Mouse (Mus musculus) embryonic facial prominence, embryonic 10.5 days (tissue): ENCODE results near the gene Padi6. TPM values are rescaled to one million over a fixed set of nuclear protein-coding genes. Genes with fewer than 3 reads are reported as not detected.

Experiments
- DNase-seq: peaks from one replicate; pipeline ENCODE4 v3.0.0-alpha.2; 2017; ENCODE audit warnings: low spot score
- H3K27ac ChIP-seq: fragments of 300-500 bp; sonication (generic); replicated peaks from 2 replicates; pipeline ENCODE4 v1.5.1; 2016; ENCODE audit warnings: mild to moderate bottlenecking
- H3K27me3 ChIP-seq: fragments of 300-500 bp; sonication (generic); replicated peaks from 2 replicates; pipeline ENCODE4 v1.6.1; 2016; ENCODE audit warnings: low read depth, mild to moderate bottlenecking; ENCODE audit not compliant: poor library complexity, severe bottlenecking
- H3K36me3 ChIP-seq: fragments of 300-500 bp; sonication (generic); replicated peaks from 2 replicates; pipeline ENCODE4 v1.6.1; 2016; ENCODE audit warnings: mild to moderate bottlenecking, moderate library complexity
- H3K4me1 ChIP-seq: fragments of 300-500 bp; sonication (generic); 2 replicates; pipeline ENCODE4 v1.6.1; 2016
- H3K4me3 ChIP-seq: fragments of 300-500 bp; sonication (generic); 2 replicates; pipeline ENCODE4 v1.5.1; 2016; ENCODE audit warnings: mild to moderate bottlenecking, moderate library complexity
- H3K9me3 ChIP-seq: fragments of 300-500 bp; sonication (generic); 2 replicates; pipeline ENCODE4 v1.6.1; 2016; ENCODE audit warnings: mild to moderate bottlenecking
- WGBS: fragments of 180-500 bp; shearing (Covaris S2); methylation state at CpG from one replicate; pipeline ENCODE4 v1.1.7; 2016; 5-methylcytosine and 5-hydroxymethylcytosine counted together
- polyA plus RNA-seq: library from polyadenylated mRNA; unstranded; fragments of >200 nt; fragmentation: Nextera tagmentation; extraction: Ambion mirVana; gene quantifications from 2 replicates; pipeline ENCODE4 v1.2.1, GENCODE M21; 2016

The Padi6 gene
- polyA plus RNA-seq, 1 experiment from 2014 or later, result not detected

GRCm38 (mm10) chr4:140743086-140743485 is 643 bp upstream of the Padi6 start:
- DNase-seq, result peak; percentile 32
- Histone ChIP-seq H3K4me3 (no peak overlapping the region), H3K36me3 (no peaks in the 10 kb centered on the region), H3K4me1 (peaks cover 27% of the 10 kb centered on the region), H3K27me3 (peaks cover 12% of the 10 kb centered on the region), H3K27ac (no peak overlapping the region), H3K9me3 (no peaks in the 10 kb centered on the region)
- 54% methylated on average over 4 of the region's 4 CpGs for WGBS

GRCm38 (mm10) chr4:140741401-140741800 is 1.0 kb downstream of the Padi6 start:
- Histone ChIP-seq H3K9me3 (no peaks in the 10 kb centered on the region), H3K36me3 (no peaks in the 10 kb centered on the region), H3K4me3 (no peak overlapping the region), H3K27ac (no peak overlapping the region), H3K27me3 (no peaks in the 10 kb centered on the region), H3K4me1 (peaks cover 15% of the 10 kb centered on the region)
- 91% methylated on average over 6 of the region's 6 CpGs for WGBS
- no peak for DNase-seq

DNA sequence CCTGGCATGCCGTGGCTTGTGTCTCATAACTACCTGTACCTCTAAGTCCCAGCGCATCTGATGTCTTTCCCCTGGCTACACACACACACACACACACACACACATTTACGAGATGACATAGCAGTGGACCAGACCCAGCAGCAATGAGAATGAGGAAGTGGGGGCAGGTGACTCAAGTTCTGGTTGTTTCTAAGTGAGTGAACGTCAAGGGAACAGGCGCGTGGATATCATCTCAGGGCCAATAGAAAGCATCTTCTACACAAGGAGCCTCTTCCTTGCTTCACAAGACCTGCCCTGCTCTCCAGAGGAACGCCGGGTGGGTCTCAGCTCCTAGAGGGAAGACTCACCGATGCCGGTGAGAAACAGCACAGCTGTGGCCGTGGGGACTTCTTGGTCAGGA is 1.8 kb downstream of the Padi6 start:
- no peak overlapping the region for H3K4me3 ChIP-seq

GRCm38 (mm10) chr4:140732871-140733270 is 9.6 kb downstream of the Padi6 start:
- Histone ChIP-seq H3K27ac (no peak overlapping the region), H3K9me3 (no peaks in the 10 kb centered on the region), H3K36me3 (peaks cover under 1% of the 10 kb centered on the region; the same call in 1 of the 2 replicates), H3K4me1 (no peaks in the 10 kb centered on the region), H3K4me3 (no peak overlapping the region), H3K27me3 (no peaks in the 10 kb centered on the region)
- 75% methylated on average over 7 of the region's 7 CpGs for WGBS
- no peak for DNase-seq

More for the DNA sequence above, 1.8 kb downstream of the Padi6 start:
- H3K9me3 ChIP-seq, result no peaks in the 10 kb centered on the region
- H3K4me1 ChIP-seq, result peaks cover 15% of the 10 kb centered on the region
- 90% methylated on average over 11 of the region's 11 CpGs for WGBS
- H3K27me3 ChIP-seq, result no peaks in the 10 kb centered on the region
- no peak overlapping the region for H3K27ac ChIP-seq
- no peak for DNase-seq
- H3K36me3 ChIP-seq, result no peaks in the 10 kb centered on the region

DNA sequence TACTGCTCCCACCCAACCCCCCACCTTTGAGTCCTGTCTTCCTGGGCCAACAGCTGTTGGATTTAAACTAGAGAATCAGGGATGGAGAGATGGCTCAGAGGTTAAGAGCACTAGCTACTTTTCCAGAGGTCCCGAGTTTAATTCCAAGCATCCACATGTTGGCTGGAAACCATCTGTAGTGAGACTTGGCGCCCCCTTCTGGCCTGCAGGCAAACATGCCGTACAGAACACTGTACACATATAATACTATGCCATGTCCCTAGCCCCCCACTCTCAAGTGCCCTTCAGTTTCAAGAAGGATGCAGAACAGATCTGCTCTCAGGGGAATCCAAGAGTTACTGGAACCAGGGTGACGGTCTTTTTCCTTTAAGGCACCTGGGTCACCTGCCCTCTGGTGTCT is 10.8 kb downstream of the Padi6 start:
- 84% methylated on average over 4 of the region's 4 CpGs for WGBS
- DNase-seq, result no peak
- Histone ChIP-seq H3K27me3 (no peaks in the 10 kb centered on the region), H3K27ac (no peak overlapping the region), H3K9me3 (no peaks in the 10 kb centered on the region), H3K36me3 (peaks cover 13% of the 10 kb centered on the region), H3K4me3 (no peak overlapping the region), H3K4me1 (no peaks in the 10 kb centered on the region)

- no peak overlapping the region for H3K4me3 ChIP-seq
- H3K9me3 ChIP-seq, result no peaks in the 10 kb centered on the region
- H3K27me3 ChIP-seq, result no peaks in the 10 kb centered on the region
- H3K27ac ChIP-seq, result no peak overlapping the region
- no peak for DNase-seq
- peaks cover 60% of the 10 kb centered on the region for H3K36me3 ChIP-seq
- 86% methylated on average over 12 of the region's 12 CpGs for WGBS
- 0 out of 2 replicates have a peak, but pooled peaks cover 6% of the 10 kb centered on the region for H3K4me1 ChIP-seq
Measured at GRCm38 (mm10) chr4:140726907-140727306, 15.5 kb downstream of the Padi6 start.

DNA sequence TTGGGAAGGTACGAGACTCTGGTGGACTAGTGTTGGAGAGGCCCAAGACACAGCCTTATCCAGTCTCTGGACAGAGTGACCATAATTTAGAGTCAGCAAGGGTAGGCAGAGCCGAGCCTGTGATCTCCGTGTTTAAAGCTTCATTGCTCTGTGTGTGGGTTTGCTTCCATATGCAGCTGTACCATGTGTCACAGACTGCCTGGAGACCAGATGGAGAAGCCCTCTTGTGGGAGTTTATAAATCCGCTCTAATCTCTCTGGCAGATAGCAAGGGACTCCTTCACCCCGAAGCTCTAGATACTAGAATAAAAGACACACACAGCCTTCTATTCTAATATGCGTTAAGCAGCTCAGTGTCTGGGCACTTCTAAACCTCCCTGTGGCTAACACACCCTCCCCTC is 17.7 kb downstream of the Padi6 start:
- WGBS, result 84% methylated on average over 6 of the region's 6 CpGs
- DNase-seq, result no peak
- Histone ChIP-seq H3K27ac (no peak overlapping the region), H3K4me1 (0 out of 2 replicates have a peak, but pooled peaks cover 7% of the 10 kb centered on the region), H3K36me3 (peaks cover 82% of the 10 kb centered on the region), H3K27me3 (no peaks in the 10 kb centered on the region), H3K9me3 (no peaks in the 10 kb centered on the region), H3K4me3 (no peak overlapping the region)

DNA sequence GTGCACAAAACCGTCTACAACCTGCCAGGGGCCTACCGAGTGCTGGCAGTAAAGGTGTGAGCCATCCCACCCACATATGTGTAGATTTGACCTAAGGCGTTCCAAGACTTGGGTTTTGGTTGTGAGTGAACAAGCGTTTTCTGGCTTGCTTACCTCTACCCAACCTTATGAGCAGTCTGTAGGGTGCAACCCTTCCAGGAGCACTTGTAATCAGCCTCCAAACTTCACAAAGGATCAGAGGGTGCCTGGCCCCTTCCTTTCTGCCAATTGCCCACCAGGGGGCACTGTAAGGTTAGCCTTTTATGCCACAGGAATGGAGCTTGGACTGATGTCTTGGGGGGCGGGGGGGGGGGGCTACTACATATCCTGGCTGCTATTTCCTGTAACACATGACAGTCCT is 18.6 kb downstream of the Padi6 start:
- DNase-seq, result peak; percentile 67
- Histone ChIP-seq H3K9me3 (no peaks in the 10 kb centered on the region), H3K4me3 (no peak overlapping the region), H3K27ac (no peak overlapping the region), H3K4me1 (0 out of 2 replicates have a peak, but pooled peaks cover 7% of the 10 kb centered on the region), H3K36me3 (peaks cover 91% of the 10 kb centered on the region), H3K27me3 (no peaks in the 10 kb centered on the region)
- 63% methylated on average over 5 of the region's 5 CpGs for WGBS

DNA sequence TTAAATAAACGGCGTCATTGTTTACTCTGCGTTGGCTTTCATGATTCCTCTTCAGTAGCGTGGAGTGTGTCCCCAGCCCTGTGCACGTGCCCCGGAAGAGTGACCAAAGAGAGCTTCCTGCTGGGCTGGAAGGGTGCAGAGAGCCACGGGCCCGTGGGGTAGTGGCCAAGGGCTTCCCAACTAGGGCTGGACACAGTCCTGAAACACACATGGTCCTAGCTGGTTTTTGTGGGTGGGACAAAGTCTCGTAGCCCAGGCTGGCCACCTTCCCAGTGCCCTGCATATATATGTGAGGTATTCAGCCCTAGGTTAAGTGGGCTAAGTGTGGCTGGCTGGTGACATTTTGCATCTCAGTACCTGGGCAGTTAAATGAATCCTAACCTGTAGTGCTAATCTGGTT is 19.3 kb downstream of the Padi6 start:
- Histone ChIP-seq H3K4me1 (0 out of 2 replicates have a peak, but pooled peaks cover 7% of the 10 kb centered on the region), H3K4me3 (no peak overlapping the region), H3K27me3 (no peaks in the 10 kb centered on the region), H3K9me3 (no peaks in the 10 kb centered on the region), H3K36me3 (peaks cover 97% of the 10 kb centered on the region), H3K27ac (no peak overlapping the region)
- DNase-seq, result no peak
- WGBS, result 86% methylated on average over 9 of the region's 9 CpGs

- WGBS, result 78% methylated on average over 9 of the region's 9 CpGs
- Histone ChIP-seq H3K27me3 (no peaks in the 10 kb centered on the region), H3K9me3 (no peaks in the 10 kb centered on the region), H3K36me3 (peaks cover 100% of the 10 kb centered on the region), H3K27ac (no peak overlapping the region), H3K4me1 (0 out of 2 replicates have a peak, but pooled peaks cover 7% of the 10 kb centered on the region), H3K4me3 (no peak overlapping the region)
- DNase-seq, result no peak
Measured at GRCm38 (mm10) chr4:140722710-140723109, 19.7 kb downstream of the Padi6 start.

- 85% methylated on average over 20 of the region's 20 CpGs for WGBS
- H3K36me3 ChIP-seq, result peaks cover 100% of the 10 kb centered on the region
Measured at GRCm38 (mm10) chr4:140721968-140722490, 20.4 kb downstream of the Padi6 start.

GRCm38 (mm10) chr4:140720091-140720490 is 22.4 kb downstream of the Padi6 start:
- Histone ChIP-seq H3K27ac (no peak overlapping the region), H3K9me3 (no peaks in the 10 kb centered on the region), H3K36me3 (peaks cover 100% of the 10 kb centered on the region), H3K27me3 (no peaks in the 10 kb centered on the region), H3K4me3 (no peak overlapping the region), H3K4me1 (0 out of 2 replicates have a peak, but pooled peaks cover 7% of the 10 kb centered on the region)
- WGBS, result 90% methylated on average over 5 of the region's 5 CpGs
- no peak for DNase-seq

More at GRCm38 (mm10) chr4:140721968-140722490, 20.4 kb downstream of the Padi6 start:
- Histone ChIP-seq H3K27ac (no peak overlapping the region; the same call in 1 of the 2 replicates), H3K4me1 (0 out of 2 replicates have a peak, but pooled peaks cover 7% of the 10 kb centered on the region), H3K4me3 (no peak overlapping the region), H3K9me3 (no peaks in the 10 kb centered on the region), H3K27me3 (no peaks in the 10 kb centered on the region)
- DNase-seq, result peak; percentile 33

- Histone ChIP-seq H3K4me1 (peaks cover 18% of the 10 kb centered on the region), H3K9me3 (no peaks in the 10 kb centered on the region), H3K36me3 (peaks cover 99% of the 10 kb centered on the region), H3K27ac (no peak overlapping the region), H3K27me3 (no peaks in the 10 kb centered on the region), H3K4me3 (no peak overlapping the region)
- DNase-seq, result no peak
- 95% methylated on average over 9 of the region's 9 CpGs for WGBS
Measured at GRCm38 (mm10) chr4:140718436-140718835, 24.0 kb downstream of the Padi6 start.
